Mouse (Mus musculus) ES-Bruce4 (cell line): ENCODE data around the gene Smoc2. TPM values are rescaled to one million over a fixed set of nuclear protein-coding genes. Genes with fewer than 3 reads are reported as not detected.

Experiments
- H3K27ac ChIP-seq: 2 replicates; pipeline ENCODE4 v1.5.1; 2012; ENCODE audit warnings: low read length, inconsistent platforms; ENCODE audit not compliant: insufficient read depth
- H3K27me3 ChIP-seq: 2 replicates; pipeline ENCODE4 v1.6.1; 2012; ENCODE audit warnings: mild to moderate bottlenecking, low read length, inconsistent platforms; ENCODE audit not compliant: control insufficient read depth, poor library complexity, insufficient read depth, severe bottlenecking
- H3K36me3 ChIP-seq: 2 replicates; pipeline ENCODE4 v1.6.1; 2012; ENCODE audit warnings: inconsistent platforms, mild to moderate bottlenecking, low read length, moderate library complexity; ENCODE audit not compliant: control insufficient read depth, poor library complexity, insufficient read depth, severe bottlenecking
- H3K4me1 ChIP-seq: one replicate; pipeline ENCODE4 v1.8.1; 2011; ENCODE audit warnings: low read length; ENCODE audit not compliant: control insufficient read depth, insufficient read depth
- H3K4me3 ChIP-seq: 2 replicates; pipeline ENCODE4 v1.5.1; 2011; ENCODE audit warnings: low read depth, mild to moderate bottlenecking, low read length
- H3K9ac ChIP-seq: 2 replicates; pipeline ENCODE4 v1.6.1; 2012; ENCODE audit warnings: low read depth, mild to moderate bottlenecking, inconsistent platforms; ENCODE audit not compliant: poor library complexity, severe bottlenecking
- H3K9me3 ChIP-seq: replicated peaks from 2 replicates; pipeline ENCODE4 v1.6.1; 2012; ENCODE audit warnings: mild to moderate bottlenecking, low read length, inconsistent platforms; ENCODE audit not compliant: control insufficient read depth, poor library complexity, insufficient read depth, severe bottlenecking
- CTCF ChIP-seq: IDR thresholded peaks from one replicate; pipeline ENCODE4 v1.8.1; 2011; ENCODE audit warnings: low read depth, low read length
- EP300 ChIP-seq: IDR thresholded peaks from 2 replicates; pipeline ENCODE4 v1.6.1; 2011; ENCODE audit warnings: low read depth, low read length; ENCODE audit not compliant: insufficient read depth
- POLR2A ChIP-seq: IDR thresholded peaks from one replicate; pipeline ENCODE4 v1.8.1; 2011; ENCODE audit warnings: low read length; ENCODE audit not compliant: insufficient read depth
- polyA plus RNA-seq: library from polyadenylated mRNA; stranded (reverse); fragments of >200 nt; gene quantifications from 2 replicates; pipeline ENCODE4 v1.2.4, GENCODE M21; 2011; ENCODE audit warnings: low read depth; ENCODE audit not compliant: missing spikeins, insufficient read depth, insufficient read length

Smoc2 gene
- polyA plus RNA-seq, 1 experiment: 1.2 TPM

DNA sequence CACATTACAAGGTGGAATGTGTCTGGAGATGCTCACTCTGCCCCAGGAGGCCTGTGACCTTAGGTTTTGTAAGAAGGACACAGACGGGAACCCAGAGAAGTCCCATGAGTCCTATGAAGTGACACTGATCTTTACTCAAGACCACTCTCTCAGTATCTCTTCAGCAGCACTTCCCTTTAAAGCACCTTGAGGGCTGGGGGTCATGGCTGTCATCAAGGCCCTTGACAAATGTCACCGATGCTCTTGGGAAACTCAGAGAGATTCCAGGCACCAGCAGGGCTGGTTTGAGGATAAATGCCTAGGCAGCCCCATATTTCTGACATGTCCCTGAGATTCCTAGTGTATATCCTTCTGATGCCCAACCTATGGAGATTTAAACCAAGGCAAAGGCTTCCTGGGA lies 113.1 kb downstream of the Smoc2 start:
- H3K4me3 ChIP-seq: no peak overlapping the region
- no peak overlapping the region for H3K9ac ChIP-seq
- no peaks in the 10 kb centered on the region for H3K9me3 ChIP-seq
- no peaks in the 10 kb centered on the region for H3K36me3 ChIP-seq
- H3K4me1 ChIP-seq: no peaks in the 10 kb centered on the region
- no peaks in the 10 kb centered on the region for H3K27me3 ChIP-seq
- TF ChIP-seq POLR2A (no peak), EP300 (no peak), CTCF (no peak)
- H3K27ac ChIP-seq: no peak overlapping the region

DNA sequence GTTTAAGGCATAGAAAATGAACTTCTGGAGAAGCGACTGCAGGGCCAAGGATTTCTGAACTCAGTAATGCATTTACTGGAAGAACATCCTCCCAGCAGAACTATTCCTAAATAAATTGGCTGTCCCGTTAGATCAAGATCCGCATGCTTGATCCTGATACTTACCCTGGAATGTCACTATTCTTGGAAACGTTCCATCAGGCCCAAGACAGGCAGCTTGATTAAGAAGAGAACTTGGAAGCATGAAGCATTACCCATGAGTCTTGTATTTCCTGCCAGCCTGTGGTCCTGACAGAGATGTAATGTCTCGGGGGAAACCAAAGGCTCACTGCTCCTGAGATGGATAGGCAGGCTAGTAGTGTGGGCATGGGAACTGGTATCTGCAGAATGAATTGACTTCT lies 115.6 kb downstream of the Smoc2 start:
- Histone ChIP-seq H3K9ac (no peak overlapping the region), H3K27me3 (no peaks in the 10 kb centered on the region), H3K9me3 (no peaks in the 10 kb centered on the region), H3K4me3 (no peak overlapping the region), H3K36me3 (no peaks in the 10 kb centered on the region), H3K4me1 (no peaks in the 10 kb centered on the region), H3K27ac (no peak overlapping the region)
- TF ChIP-seq POLR2A (no peak), EP300 (no peak), CTCF (no peak)

DNA sequence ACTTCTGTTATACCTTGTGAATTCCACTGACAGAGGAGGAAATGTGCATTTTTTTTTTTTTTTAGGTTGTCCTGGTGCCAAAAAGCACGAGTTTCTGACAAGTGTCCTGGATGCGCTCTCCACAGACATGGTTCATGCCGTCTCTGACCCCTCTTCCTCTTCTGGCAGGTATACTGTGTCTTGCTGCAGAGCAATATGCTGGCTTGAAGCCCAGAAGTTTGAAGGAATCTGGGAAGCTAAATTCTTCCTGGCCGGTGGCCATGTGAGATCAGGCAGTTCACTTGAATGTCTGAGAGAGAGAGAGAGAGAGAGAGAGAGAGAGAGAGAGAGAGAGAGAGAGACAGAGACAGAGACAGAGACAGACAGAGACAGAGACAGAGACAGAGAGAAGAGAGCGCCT lies 118.2 kb downstream of the Smoc2 start:
- no peaks in the 10 kb centered on the region for H3K4me1 ChIP-seq

DNA sequence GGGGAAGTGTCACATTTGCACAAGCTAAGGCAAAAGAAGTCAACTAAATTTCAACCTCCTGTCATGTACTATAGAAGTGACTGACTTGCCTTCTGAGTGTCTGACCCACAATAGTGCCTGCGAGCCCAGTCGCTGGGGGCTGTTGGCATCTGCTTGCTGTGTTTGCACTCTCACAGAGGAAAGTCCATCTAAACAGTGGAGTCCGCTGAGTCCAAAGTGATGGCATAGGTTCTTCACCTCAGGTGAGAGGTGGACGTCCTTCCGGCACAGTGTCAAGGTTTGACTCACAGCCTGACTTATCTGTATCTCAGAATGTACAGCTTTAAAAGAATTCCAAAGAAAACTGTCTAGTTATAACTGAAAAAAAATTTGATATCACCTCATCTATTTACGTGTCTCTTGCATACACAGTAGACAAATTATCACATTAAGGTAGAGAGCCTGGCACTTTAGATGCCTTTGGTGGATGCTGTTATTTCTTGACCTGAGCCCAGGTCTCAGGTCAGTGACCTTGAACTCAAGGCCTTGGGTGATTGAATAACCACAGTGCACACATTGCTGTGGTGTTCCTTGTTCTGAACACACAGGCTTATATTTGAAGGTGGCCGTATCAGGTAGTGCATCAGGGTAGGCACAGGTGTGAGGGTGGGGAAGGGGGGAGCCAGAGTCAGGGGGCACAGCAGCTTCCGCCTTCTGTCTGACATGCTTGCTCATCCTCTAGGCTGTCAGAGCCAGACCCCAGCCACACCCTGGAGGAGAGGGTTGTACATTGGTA lies 119.5 kb downstream of the Smoc2 start:
- H3K9me3 ChIP-seq: no peaks in the 10 kb centered on the region
- TF ChIP-seq CTCF (no peak), EP300 (no peak)
- H3K27me3 ChIP-seq: no peaks in the 10 kb centered on the region

More for the DNA sequence above, 118.2 kb downstream of the Smoc2 start:
- no peak for TF ChIP-seq CTCF
- TF ChIP-seq POLR2A: no peak
- TF ChIP-seq EP300: no peak
- Histone ChIP-seq H3K9me3 (no peaks in the 10 kb centered on the region), H3K4me3 (no peak overlapping the region), H3K27ac (no peak overlapping the region), H3K27me3 (no peaks in the 10 kb centered on the region), H3K9ac (no peak overlapping the region), H3K36me3 (no peaks in the 10 kb centered on the region)

DNA sequence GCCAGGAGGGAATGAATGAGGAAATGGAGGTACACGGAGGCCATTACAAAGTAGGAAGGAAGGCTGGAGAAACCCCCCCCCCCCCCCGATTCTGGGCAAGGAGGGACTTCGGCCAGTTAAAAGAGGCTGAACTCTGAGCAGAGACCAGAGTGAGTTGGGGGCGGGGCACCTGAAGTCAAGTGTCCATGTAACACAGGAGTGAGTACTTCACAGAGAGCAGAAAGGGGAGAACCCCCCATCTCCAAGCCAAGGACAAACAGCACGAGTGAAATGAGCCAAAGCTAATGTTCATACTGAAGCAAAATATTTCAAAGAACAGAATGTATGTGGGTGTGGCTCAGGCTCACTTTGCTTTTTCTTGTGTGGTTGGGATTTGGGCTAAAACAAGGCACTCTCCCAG lies 121.7 kb downstream of the Smoc2 start:
- H3K9ac ChIP-seq: no peak overlapping the region
- H3K27me3 ChIP-seq: no peaks in the 10 kb centered on the region
- no peaks in the 10 kb centered on the region for H3K36me3 ChIP-seq
- no peaks in the 10 kb centered on the region for H3K4me1 ChIP-seq
- no peaks in the 10 kb centered on the region for H3K9me3 ChIP-seq
- TF ChIP-seq POLR2A (no peak), CTCF (no peak), EP300 (no peak)
- H3K27ac ChIP-seq: no peak overlapping the region
- H3K4me3 ChIP-seq: no peak overlapping the region

More for the DNA sequence above, 119.5 kb downstream of the Smoc2 start:
- Histone ChIP-seq H3K27ac (no peak overlapping the region), H3K4me3 (no peak overlapping the region), H3K4me1 (no peaks in the 10 kb centered on the region), H3K9ac (no peak overlapping the region), H3K36me3 (no peaks in the 10 kb centered on the region)

DNA sequence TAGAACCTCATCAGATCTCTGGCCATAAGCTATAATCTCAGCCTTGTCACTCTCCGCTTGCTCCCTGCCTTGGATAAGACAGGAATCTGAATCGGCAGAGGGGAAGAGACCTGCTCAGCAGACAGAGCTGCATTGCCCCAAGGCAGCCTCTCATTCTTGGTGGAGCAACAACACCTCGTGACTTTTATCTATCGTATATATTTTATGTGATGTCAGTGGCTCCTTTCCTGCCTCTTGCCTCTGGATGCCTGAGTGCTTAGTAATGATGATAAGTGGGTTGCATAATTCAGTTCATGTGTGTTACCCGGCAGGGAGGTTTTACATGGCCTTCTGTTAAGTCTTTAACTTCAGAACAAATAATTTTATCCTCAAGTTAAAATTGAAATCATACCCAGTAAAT lies 128.6 kb downstream of the Smoc2 start:
- Histone ChIP-seq H3K4me1 (no peaks in the 10 kb centered on the region), H3K27ac (no peak overlapping the region), H3K9me3 (no peaks in the 10 kb centered on the region), H3K4me3 (no peak overlapping the region), H3K9ac (no peak overlapping the region), H3K27me3 (no peaks in the 10 kb centered on the region), H3K36me3 (no peaks in the 10 kb centered on the region)
- no peak for TF ChIP-seq CTCF
- no peak for TF ChIP-seq EP300
- TF ChIP-seq POLR2A: no peak
